Mouse (Mus musculus): ENCODE results near the gene Pofut1.

- no peak for TF ChIP-seq POLR2A (IDR thresholded peaks at IDR 0.05; ENCODE audit: borderline replicate concordance, low read depth, low read length)
- no peak for TF ChIP-seq CTCF (IDR thresholded peaks at IDR 0.05; ENCODE audit: low read depth, low read length)
These were observed 35.1 kb downstream of the Pofut1 start for GRCm38 (mm10) chr2:153276440-153276839.

Data from bone marrow macrophage, adult 2 months (primary cell).